Mouse (Mus musculus) neural tube, embryonic 11.5 days (tissue): ENCODE results near the gene Tnp1. TPM values are rescaled to one million over a fixed set of nuclear protein-coding genes. Genes with fewer than 3 reads are reported as not detected.

Experiments
- ATAC-seq: fragments of 200-750 bp; cut with Nextera tagmentation; 2 replicates; pipeline ENCODE4 v1.8.0; 2017; ENCODE audit warnings: moderate number of reproducible peaks, mild to moderate bottlenecking, moderate TSS enrichment, moderate library complexity; ENCODE audit not compliant: insufficient read depth, low FRiP score, low TSS enrichment
- DNase-seq: peaks from one replicate; pipeline ENCODE4 v3.0.0-alpha.2; 2015; ENCODE audit warnings: low spot score
- H3K27ac ChIP-seq: fragments of 300-500 bp; sonication (generic); 2 replicates; pipeline ENCODE4 v1.5.1; 2014; ENCODE audit warnings: low read depth, mild to moderate bottlenecking, low read length
- H3K27me3 ChIP-seq: fragments of 300-500 bp; sonication (generic); 2 replicates; pipeline ENCODE4 v1.6.1; 2014; ENCODE audit warnings: mild to moderate bottlenecking, low read length, mixed read lengths; ENCODE audit not compliant: control insufficient read depth, insufficient read depth
- H3K36me3 ChIP-seq: fragments of 300-500 bp; sonication (generic); 2 replicates; pipeline ENCODE4 v1.6.1; 2014; ENCODE audit warnings: mild to moderate bottlenecking, low read length, moderate library complexity, mixed read lengths; ENCODE audit not compliant: control insufficient read depth, insufficient read depth
- H3K4me1 ChIP-seq: fragments of 300-500 bp; sonication (generic); 2 replicates; pipeline ENCODE4 v1.6.1; 2014; ENCODE audit warnings: low read length, mixed read lengths; ENCODE audit not compliant: control insufficient read depth, insufficient read depth
- H3K4me2 ChIP-seq: fragments of 300-500 bp; sonication (generic); 2 replicates; pipeline ENCODE4 v1.6.1; 2014; ENCODE audit warnings: low read depth, mild to moderate bottlenecking, moderate library complexity
- H3K4me3 ChIP-seq: fragments of 300-500 bp; sonication (generic); 2 replicates; pipeline ENCODE4 v1.5.1; 2014; ENCODE audit warnings: low read depth, low read length
- H3K9ac ChIP-seq: fragments of 300-500 bp; sonication (generic); 2 replicates; pipeline ENCODE4 v1.6.1; 2014; ENCODE audit warnings: mild to moderate bottlenecking, low read length
- H3K9me3 ChIP-seq: fragments of 300-500 bp; sonication (generic); 2 replicates; pipeline ENCODE4 v1.6.1; 2016; ENCODE audit warnings: low read length; ENCODE audit not compliant: control insufficient read depth
- WGBS: fragments of 180-500 bp; shearing (Covaris S2); extraction: QIAGEN DNeasy Blood & Tissue Kit; methylation state at CpG from one replicate; pipeline ENCODE4 v1.1.7; 2014; 5-methylcytosine and 5-hydroxymethylcytosine counted together
- polyA plus RNA-seq: library from polyadenylated mRNA; unstranded; fragments of >200 nt; fragmentation: Nextera tagmentation; extraction: Ambion mirVana; gene quantifications from 2 replicates; pipeline ENCODE4 v1.2.1, GENCODE M21; 2014

Gene Tnp1
- polyA plus RNA-seq: not detected in 2 replicates

DNA sequence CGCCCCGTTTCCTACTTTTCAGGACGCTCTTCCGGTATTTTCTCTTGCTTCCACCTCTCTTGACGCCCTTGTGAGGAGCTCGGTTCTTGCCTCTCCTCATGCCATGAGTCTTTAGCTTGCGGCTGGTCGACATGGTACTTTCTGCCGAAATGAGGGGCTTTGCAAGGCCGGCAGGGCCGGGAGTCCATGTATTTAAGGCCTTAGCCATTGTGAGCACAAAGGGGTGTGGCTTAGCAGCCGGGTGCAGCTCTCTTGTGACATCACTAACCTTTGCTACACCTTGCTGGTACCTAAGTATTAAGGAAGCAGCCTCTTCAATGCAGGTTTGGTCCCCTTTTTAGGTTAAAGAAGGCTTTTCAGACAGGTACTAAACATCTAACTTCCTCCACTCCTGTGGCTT lies at the start of gene Tnp1:
Gene Tnp1 (minus strand): TSS at position 179 of the 400 bp plus-strand sequence.
- Histone ChIP-seq H3K36me3 (no peaks in the 10 kb centered on the region), H3K9ac (no peak within 1 kb of the TSS), H3K9me3 (no peaks in the 10 kb centered on the region), H3K27me3 (no peaks in the 10 kb centered on the region), H3K27ac (no peak within 1 kb of the TSS), H3K4me3 (no peak within 1 kb of the TSS), H3K4me1 (no peaks in the 10 kb centered on the region), H3K4me2 (no peak within 1 kb of the TSS)
- DNase-seq: no peak
- WGBS: 92% methylated on average over 12 of the region's 12 CpGs
- no peak for ATAC-seq

DNA sequence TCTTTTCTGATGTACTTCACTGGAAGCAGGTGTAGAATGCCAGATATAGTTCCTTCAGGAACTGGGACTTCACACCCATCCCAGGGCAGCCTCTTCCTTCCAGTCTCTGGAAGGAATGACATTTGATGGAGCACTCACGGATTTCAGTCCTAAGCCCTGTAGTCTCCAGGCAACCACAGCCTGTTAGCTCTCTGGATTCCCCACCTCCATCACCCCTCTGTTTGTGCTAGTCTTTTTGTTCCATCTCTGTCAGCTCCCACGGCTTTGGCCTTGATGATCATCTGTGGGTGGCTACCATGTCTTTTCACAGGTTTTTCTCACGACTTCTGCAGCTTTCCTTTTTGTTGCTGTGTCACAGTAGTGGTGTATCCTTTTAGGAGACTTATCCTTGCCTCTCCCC lies 48.6 kb upstream of the Tnp1 start:
- DNase-seq (no peak), ATAC-seq (no peak)
- H3K4me3 ChIP-seq: no peak overlapping the region
- H3K4me2 ChIP-seq: no peak overlapping the region
- H3K4me1 ChIP-seq: peaks cover 3% of the 10 kb centered on the region; the same call in 1 of the 2 replicates
- 82% methylated on average over 3 of the region's 3 CpGs for WGBS
- no peaks in the 10 kb centered on the region for H3K27me3 ChIP-seq
- H3K27ac ChIP-seq: no peak overlapping the region
- no peaks in the 10 kb centered on the region for H3K9me3 ChIP-seq
- H3K9ac ChIP-seq: no peak overlapping the region
- H3K36me3 ChIP-seq: no peaks in the 10 kb centered on the region

DNA sequence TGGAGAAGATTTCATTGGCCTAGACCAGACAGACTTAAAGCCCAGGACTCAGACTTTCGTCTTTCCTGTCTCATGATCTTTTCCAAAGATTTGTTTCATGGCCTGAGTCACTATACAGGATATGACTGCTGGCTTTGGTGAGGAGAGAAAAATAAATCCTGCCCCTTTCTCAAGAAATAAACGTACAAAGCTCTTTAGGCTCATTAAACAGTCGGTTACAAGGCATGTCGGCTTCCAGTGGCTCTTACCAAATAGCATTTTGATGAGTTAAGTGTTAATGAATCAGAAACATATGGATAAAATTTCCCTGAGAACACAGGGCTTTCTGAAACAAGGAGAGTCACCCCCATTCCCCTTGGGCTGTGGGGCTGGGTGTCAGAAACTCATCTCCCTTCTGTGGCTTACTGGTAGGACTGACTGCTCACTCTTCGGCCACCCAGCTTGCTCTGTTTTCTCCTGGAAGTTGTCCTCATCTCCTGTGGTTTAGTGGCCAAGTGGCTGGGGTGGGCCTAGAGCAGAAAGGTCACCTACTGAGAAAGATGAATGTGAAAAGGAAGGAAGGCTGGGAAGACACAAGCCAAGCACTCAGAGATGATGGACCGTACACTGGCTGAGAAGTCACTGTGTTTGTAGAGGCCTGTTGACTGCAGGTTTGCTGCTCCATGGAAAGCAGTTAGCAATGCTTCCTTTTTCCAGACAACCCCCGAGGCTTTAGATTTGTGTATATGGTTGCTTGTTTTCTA lies 46.0 kb upstream of the Tnp1 start:
- no peaks in the 10 kb centered on the region for H3K36me3 ChIP-seq
- H3K27ac ChIP-seq: no peak overlapping the region

DNA sequence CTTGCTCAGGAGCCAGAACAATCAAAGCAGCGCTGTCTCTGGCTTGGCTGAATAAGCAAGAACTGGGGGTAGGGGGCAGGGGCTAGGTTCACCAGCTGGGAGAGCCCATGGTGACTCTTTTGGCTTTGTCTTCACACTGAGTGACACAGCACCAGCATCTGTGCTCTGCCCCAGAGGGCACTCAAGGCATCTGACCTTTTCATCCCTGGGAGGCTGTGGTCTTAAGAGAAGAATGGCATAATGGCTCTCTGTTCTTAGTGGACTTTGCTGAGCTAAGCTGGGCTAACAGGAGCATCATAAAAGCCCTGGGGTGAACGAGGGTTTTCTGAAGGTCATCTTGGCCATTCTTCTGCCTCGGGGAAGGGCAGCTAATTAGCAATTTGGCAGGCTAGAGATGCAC lies 44.6 kb upstream of the Tnp1 start:
- ATAC-seq (no peak), DNase-seq (peak; percentile 20)
- no peaks in the 10 kb centered on the region for H3K9me3 ChIP-seq

More for the DNA sequence above, 46.0 kb upstream of the Tnp1 start:
- Histone ChIP-seq H3K9me3 (no peaks in the 10 kb centered on the region), H3K27me3 (no peaks in the 10 kb centered on the region), H3K4me3 (no peak overlapping the region), H3K9ac (no peak overlapping the region), H3K4me2 (no peak overlapping the region), H3K4me1 (peaks cover 3% of the 10 kb centered on the region; the same call in 1 of the 2 replicates)
- no peak for DNase-seq
- 71% methylated on average over 7 of the region's 7 CpGs for WGBS
- no peak for ATAC-seq

DNA sequence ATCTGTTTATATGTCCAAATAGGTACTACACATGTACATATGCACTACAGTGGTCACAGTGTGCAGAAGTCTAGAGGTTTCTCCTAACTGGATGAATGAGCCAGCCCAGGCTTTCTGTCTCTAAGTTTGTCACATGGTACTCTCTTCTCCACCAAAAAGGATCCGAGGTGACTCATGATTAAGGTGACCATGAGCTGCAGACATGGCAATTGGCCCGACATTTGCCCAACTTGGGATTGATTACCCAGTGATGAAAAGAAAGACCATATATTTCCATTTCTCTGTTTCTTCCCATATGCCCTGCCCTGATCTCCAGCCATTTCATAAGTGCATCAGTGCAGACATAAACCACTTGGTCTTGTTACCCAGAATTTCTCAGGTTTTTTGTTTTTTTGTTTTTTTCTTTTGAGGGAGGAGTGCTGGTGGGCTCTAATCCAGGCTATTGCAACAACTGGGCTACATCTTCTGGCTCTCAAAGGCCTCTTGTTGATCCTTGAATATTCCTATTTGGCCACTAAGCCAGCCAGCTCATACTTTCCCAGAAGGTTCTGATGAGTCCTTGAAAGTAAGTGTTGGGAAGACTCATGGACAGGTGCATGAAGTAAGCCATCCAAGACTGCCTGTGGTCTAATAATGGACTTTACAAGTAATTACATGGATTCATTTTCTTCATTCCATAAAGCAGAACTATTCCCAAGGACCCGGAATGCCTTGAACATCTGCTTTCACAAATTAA lies 40.7 kb upstream of the Tnp1 start:
- no peak for DNase-seq
- Histone ChIP-seq H3K4me3 (no peak overlapping the region), H3K4me1 (peaks cover 10% of the 10 kb centered on the region; the same call in 1 of the 2 replicates), H3K27me3 (no peaks in the 10 kb centered on the region), H3K4me2 (no peak overlapping the region), H3K9ac (no peak overlapping the region), H3K36me3 (no peaks in the 10 kb centered on the region), H3K27ac (no peak overlapping the region), H3K9me3 (no peaks in the 10 kb centered on the region)
- 81% methylated on average over 3 of the region's 3 CpGs for WGBS
- ATAC-seq: no peak

More for the DNA sequence above, 44.6 kb upstream of the Tnp1 start:
- Histone ChIP-seq H3K4me1 (peaks cover 3% of the 10 kb centered on the region; the same call in 1 of the 2 replicates), H3K27ac (no peak overlapping the region), H3K27me3 (no peaks in the 10 kb centered on the region), H3K4me3 (no peak overlapping the region), H3K36me3 (no peaks in the 10 kb centered on the region), H3K9ac (no peak overlapping the region), H3K4me2 (no peak overlapping the region)
- 5% methylated on average over 3 of the region's 3 CpGs for WGBS

DNA sequence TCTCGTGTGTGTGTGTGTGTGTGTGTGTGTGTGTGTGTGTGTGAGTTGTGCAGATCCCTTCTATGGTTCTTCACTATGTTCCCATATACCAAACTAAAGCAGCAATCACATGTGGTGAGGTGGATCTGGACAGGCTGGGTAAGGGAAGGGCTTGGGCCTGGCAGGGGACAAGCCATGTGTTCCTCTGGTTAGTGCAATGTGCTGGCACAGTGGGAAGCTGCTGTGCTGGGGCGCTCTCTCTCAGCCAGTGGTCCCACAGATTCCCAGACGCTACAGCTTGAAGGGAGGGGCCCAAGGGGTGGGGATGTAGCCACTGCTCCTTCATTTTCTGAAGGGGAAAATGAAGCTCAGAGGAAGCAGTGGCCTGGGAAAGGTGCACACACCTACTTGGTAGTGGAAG lies 40.1 kb upstream of the Tnp1 start:
- ATAC-seq (no peak), DNase-seq (no peak)
- Histone ChIP-seq H3K36me3 (no peaks in the 10 kb centered on the region), H3K4me1 (peaks cover 10% of the 10 kb centered on the region; the same call in 1 of the 2 replicates), H3K9ac (no peak overlapping the region), H3K9me3 (no peaks in the 10 kb centered on the region), H3K27ac (no peak overlapping the region), H3K4me2 (no peak overlapping the region), H3K4me3 (no peak overlapping the region), H3K27me3 (no peaks in the 10 kb centered on the region)
- 39% methylated on average over 2 of the region's 3 CpGs for WGBS

DNA sequence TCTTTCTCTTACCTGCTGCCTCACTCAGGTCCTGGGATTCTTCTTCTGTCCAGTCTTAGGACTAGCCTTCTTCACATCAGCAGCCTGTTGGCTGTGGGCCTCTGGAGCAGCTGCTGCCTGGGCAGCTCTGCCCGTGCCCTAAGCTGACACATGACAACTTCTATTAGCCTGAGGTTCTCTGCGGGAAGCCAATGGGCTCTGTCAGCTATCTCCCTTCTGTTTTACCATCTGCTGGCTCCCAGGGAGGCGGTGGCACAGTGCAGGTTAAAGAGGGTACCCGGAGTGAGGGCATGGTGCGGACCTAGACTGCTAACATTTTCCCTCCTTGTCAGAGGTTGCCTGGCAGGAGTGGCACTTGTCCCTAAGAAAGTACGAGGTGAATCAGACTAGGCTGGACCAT lies 39.5 kb upstream of the Tnp1 start:
- Histone ChIP-seq H3K4me3 (no peak overlapping the region), H3K36me3 (no peaks in the 10 kb centered on the region), H3K9me3 (no peaks in the 10 kb centered on the region), H3K27me3 (no peaks in the 10 kb centered on the region), H3K27ac (no peak overlapping the region), H3K9ac (no peak overlapping the region), H3K4me2 (no peak overlapping the region), H3K4me1 (peaks cover 9% of the 10 kb centered on the region; the same call in 1 of the 2 replicates)
- ATAC-seq (no peak), DNase-seq (no peak)
- WGBS: 54% methylated on average over 6 of the region's 6 CpGs

DNA sequence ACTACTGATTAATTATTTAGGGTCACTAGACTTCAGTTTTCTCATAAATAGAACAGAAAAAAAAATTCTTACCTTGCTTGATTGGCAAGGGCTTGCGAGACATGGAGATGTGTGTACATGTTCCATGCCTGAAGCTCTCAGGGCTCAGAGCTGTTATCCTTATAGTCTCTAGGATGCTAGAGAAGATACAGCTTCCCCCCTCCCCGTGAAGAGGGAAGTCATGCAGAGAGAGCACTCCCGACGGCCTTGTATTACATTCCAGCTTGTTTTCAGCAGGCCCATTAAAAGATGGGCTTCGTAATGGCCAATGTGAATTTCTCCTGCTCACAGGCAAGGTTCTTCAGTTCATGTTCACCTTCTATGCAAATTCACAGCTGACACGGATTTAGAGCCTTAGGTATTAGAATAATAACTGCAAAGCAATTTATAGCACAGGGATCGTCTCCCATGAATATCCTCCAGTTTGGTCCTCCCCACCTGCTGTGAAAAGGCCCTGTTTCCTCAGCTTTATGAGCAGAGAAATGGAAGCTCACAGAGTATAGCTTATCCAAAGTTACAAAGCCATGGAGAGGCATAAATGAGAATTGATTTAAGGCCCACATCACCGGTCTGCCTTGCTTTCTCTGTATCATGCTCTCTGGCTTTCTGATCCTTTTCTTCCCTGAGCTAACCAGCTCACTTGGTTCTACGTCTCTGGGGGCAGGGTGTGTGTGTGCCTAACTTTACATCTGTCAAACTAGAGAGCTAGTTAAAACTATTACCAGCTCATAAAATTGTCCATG lies 38.0 kb upstream of the Tnp1 start:
- DNase-seq: no peak
- H3K4me3 ChIP-seq: no peak overlapping the region
- 31% methylated on average over 9 of the region's 9 CpGs for WGBS
- no peaks in the 10 kb centered on the region for H3K9me3 ChIP-seq
- no peak overlapping the region for H3K27ac ChIP-seq
- H3K27me3 ChIP-seq: no peaks in the 10 kb centered on the region
- no peaks in the 10 kb centered on the region for H3K36me3 ChIP-seq
- no peak overlapping the region for H3K4me2 ChIP-seq
- no peak for ATAC-seq
- H3K4me1 ChIP-seq: peaks cover 7% of the 10 kb centered on the region; the same call in 1 of the 2 replicates
- H3K9ac ChIP-seq: no peak overlapping the region
